Mouse (Mus musculus): ENCODE measurements around the gene Phox2a. TPM values are rescaled to one million over a fixed set of nuclear protein-coding genes. Genes with fewer than 3 reads are reported as not detected.

Gene Phox2a
- polyA plus RNA-seq, 1 experiment: not detected

GRCm38 (mm10) chr7:101866491-101867265 is 48.6 kb downstream of the Phox2a start:
- no peak for TF ChIP-seq GATA1 (IDR thresholded peaks at IDR 0.05; ENCODE audit: low read length)

- TF ChIP-seq GATA1 (IDR thresholded peaks at IDR 0.05; ENCODE audit: low read length): no peak
Observed at GRCm38 (mm10) chr7:101867482-101867881, 49.4 kb downstream of the Phox2a start.

DNA sequence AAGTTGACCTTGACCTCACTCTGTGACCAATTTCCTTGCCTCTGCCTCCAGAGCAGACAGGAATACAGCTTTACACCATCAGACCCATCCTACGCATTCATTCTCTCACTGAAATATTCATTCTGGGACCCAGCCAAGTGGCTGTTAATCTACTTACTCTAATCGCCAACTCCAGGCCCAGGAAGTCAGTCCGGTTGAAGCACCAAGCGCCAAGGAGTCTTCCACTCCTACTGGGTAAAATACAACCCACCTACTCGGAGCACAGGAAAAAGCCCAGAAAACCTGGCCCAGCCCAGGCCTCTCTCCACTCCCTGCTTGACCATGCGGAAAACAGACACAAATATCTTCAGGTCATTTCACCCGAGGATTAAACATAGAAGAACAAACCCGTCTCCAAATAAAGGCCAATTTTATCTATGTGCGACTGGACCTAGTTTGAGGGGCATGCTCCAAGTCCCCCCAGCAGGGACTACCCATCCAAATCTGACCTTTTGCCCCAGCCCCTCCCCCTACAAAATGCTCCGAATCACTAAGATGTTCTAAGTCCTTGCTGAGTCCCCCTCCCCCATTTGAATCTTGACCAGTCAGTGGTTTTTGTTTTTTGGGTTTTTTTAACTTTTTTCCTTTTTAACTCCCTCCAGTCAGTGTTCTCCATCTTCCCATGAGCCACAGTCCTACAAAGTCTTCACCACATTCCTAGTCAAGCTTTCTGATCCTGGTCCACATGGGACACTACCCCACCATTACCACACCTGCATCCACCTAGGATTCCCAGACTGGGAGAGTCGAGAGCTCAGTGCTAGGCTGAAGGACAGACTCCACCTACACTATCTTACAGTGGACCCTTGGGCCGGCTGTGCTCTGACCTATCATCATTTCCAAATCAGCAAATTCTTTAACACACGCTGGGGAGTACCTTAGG is 50.4 kb downstream of the Phox2a start:
- no peak for TF ChIP-seq GATA1 (IDR thresholded peaks at IDR 0.05; ENCODE audit: low read length)

- no peak for TF ChIP-seq GATA1 (IDR thresholded peaks at IDR 0.05; ENCODE audit: low read length)
Observed at GRCm38 (mm10) chr7:101869163-101869500, 51.0 kb downstream of the Phox2a start.

- TF ChIP-seq GATA1 (IDR thresholded peaks at IDR 0.05; ENCODE audit: low read length): no peak
Observed at GRCm38 (mm10) chr7:101870629-101871028, 52.5 kb downstream of the Phox2a start, which contains the start of gene Folr1. Gene Folr1, minus strand, starts transcription at chr7:101870788.

- TF ChIP-seq GATA1 (IDR thresholded peaks at IDR 0.05; ENCODE audit: low read length): peak; percentile 37
Observed at GRCm38 (mm10) chr7:101871296-101871695, 53.2 kb downstream of the Phox2a start.

Other genes with a start within 250 kb of the Phox2a start
- not detected in 2 replicates for gene Art2b, start 232.7 kb upstream of the Phox2a start, polyA plus RNA-seq (2012)
- gene Clpb, start 154.7 kb upstream of the Phox2a start, polyA plus RNA-seq (2012): 24.8 and 41.2 TPM in 2 replicates
- gene Inppl1, start 19.9 kb downstream of the Phox2a start, polyA plus RNA-seq (2012): 63.1 and 84.0 TPM in 2 replicates
- gene Folr2, start 38.9 kb downstream of the Phox2a start, polyA plus RNA-seq (2012): not detected in 2 replicates
- 24.0 and 25.7 TPM in 2 replicates for gene Anapc15, start 45.4 kb downstream of the Phox2a start, polyA plus RNA-seq (2012)
- not detected in 2 replicates for gene Folr1, start 52.5 kb downstream of the Phox2a start, polyA plus RNA-seq (2012)
- 141 and 146 TPM in 2 replicates for gene Lamtor1, start 87.6 kb downstream of the Phox2a start, polyA plus RNA-seq (2012)
- not detected in 2 replicates for gene Tomt, start 88.0 kb downstream of the Phox2a start, polyA plus RNA-seq (2012)
- 0.21 and 0.38 TPM in 2 replicates for gene Lrrc51, start 115.6 kb downstream of the Phox2a start, polyA plus RNA-seq (2012)
- gene Numa1, start 115.8 kb downstream of the Phox2a start, polyA plus RNA-seq (2012): 110 and 127 TPM in 2 replicates
- 0.93 and 1.7 TPM in 2 replicates for gene Il18bp, start 200.4 kb downstream of the Phox2a start, polyA plus RNA-seq (2012)
- 2.2 and 3.5 TPM in 2 replicates for gene Rnf121, start 247.2 kb downstream of the Phox2a start, polyA plus RNA-seq (2012)
- gene Xndc1, start 247.2 kb downstream of the Phox2a start, polyA plus RNA-seq (2012): 26.7 and 29.3 TPM in 2 replicates
- 0.16 and 0.18 TPM in 2 replicates for gene Xntrpc, start 247.4 kb downstream of the Phox2a start, polyA plus RNA-seq (2012)

Data from G1E-ER4 (cell line).